Mouse (Mus musculus) Patski (cell line): ENCODE results near the gene Gm14459. TPM values are rescaled to one million over a fixed set of nuclear protein-coding genes. Genes with fewer than 3 reads are reported as not detected.
"Not testable (repeated sequence)": the region's sequence is repeated elsewhere in the genome, so short reads cannot be mapped to it uniquely, and the experiment has no call there.

ENCODE experiments used
- ATAC-seq: fragments of 100-300 bp; one replicate; pipeline ENCODE4 v1.8.0; 2021
- CTCF ChIA-PET: fragments of 350-600 bp; sonication (Branson Sonifier 250); formaldehyde crosslinking; loops from one replicate; lab custom pipeline; 2022; ENCODE audit warnings: inconsistent platforms; lab: Charles Lee
- POLR2A ChIA-PET: fragments of 350-600 bp; sonication (Branson Sonifier 250); formaldehyde crosslinking; loops from one replicate; lab custom pipeline; 2022; ENCODE audit warnings: antibody characterized with exemption, inconsistent platforms; lab: Charles Lee
- DNase-seq: peaks from one replicate; pipeline ENCODE4 v3.0.0-alpha.2; 2011; ENCODE audit warnings: low read depth, low spot score
- H3K27me3 ChIP-seq: fragments of 371-371 bp; one replicate; pipeline ENCODE4 v1.5.1; 2021
- CTCF ChIP-seq: fragments of 100-300 bp; IDR thresholded peaks from one replicate; pipeline ENCODE4 v1.5.1; 2021
- in situ Hi-C: fragments of 300-500 bp; cut with MboI; formaldehyde crosslinking; loops from 3 replicates; pipeline ENCODE4 v1.11.1; 2018; ENCODE audit warnings: low pct_unique_long_range_greater_than_20kb, mixed read lengths
- polyA plus RNA-seq: library from polyadenylated mRNA; unstranded; gene quantifications from one replicate; pipeline ENCODE4 v1.2.3, GENCODE M21; 2021

Gm14459 gene
- not detected for polyA plus RNA-seq

GRCm38 (mm10) chrX:8524854-8525253, at the start of gene Gm14459:
Gene Gm14459 (minus strand): TSS chrX:8524954.
- in situ Hi-C loops = no loop called here
- ATAC-seq (no peak), DNase-seq (no peak)
- TF ChIP-seq CTCF = no peak
- POLR2A ChIA-PET = no interaction called here
- H3K27me3 ChIP-seq = no peaks in the 10 kb centered on the region
- CTCF ChIA-PET = no interaction called here

- H3K27me3 ChIP-seq, CTCF ChIA-PET, ATAC-seq, DNase-seq, in situ Hi-C loops, POLR2A ChIA-PET: not testable (repeated sequence)
Measured at GRCm38 (mm10) chrX:8548155-8548554, 23.4 kb upstream of the Gm14459 start, which contains the start of gene Ssxb6. Gene Ssxb6 (minus strand): TSS chrX:8548255.

Other genes starting within 250 kb of the Gm14459 start
- gene Ssxb10, start 197.5 kb downstream of the Gm14459 start, polyA plus RNA-seq = not detected
- not detected for gene Ssxb9, start 158.0 kb downstream of the Gm14459 start, polyA plus RNA-seq
- not detected for gene Ssxb1, start 111.6 kb downstream of the Gm14459 start, polyA plus RNA-seq
- not detected for gene Ssxb2, start 63.2 kb downstream of the Gm14459 start, polyA plus RNA-seq
- not detected for gene Ssxb6, start 23.3 kb upstream of the Gm14459 start, polyA plus RNA-seq
- gene Ssxb3, start 66.9 kb upstream of the Gm14459 start, polyA plus RNA-seq = not detected
- not detected for gene Ssxb8, start 165.9 kb upstream of the Gm14459 start, polyA plus RNA-seq
- gene Ssx9, start 223.5 kb upstream of the Gm14459 start, polyA plus RNA-seq = not detected